Comparison of ENCODE assay signal across 22 mouse cellular contexts in genomic region chr19:60887637-60888036, GRCm38 (mm10). TPM values are rescaled to one million over a fixed set of nuclear protein-coding genes. Genes with fewer than 3 reads are reported as not detected.
A peak's percentile ranks its signal among the peaks of the same experiment; 100 is the strongest.
DNase-seq lines count a peak whose midpoint lies in the region; ATAC-seq and TF ChIP-seq lines count a peak whose summit lies in the region.
"Had no signal": no experiment of that assay in that cellular context is flagged by ENCODE, and none has a peak within 500 bp of the region (broad histone marks: within the 10 kb centered on the region; RNA-seq: fewer than 3 reads in every experiment).

No protein-coding gene starts in this region.

- no peak overlapping the region for H3K4me2 ChIP-seq in midbrain, embryonic 11.5 days
- H3K4me2 ChIP-seq in liver, embryonic 14.5 days (ENCODE audit: low read depth), result peak overlapping the region; percentile 35
- H3K4me2 ChIP-seq: embryonic facial prominence, embryonic 15.5 days; limb, embryonic 15.5 days; midbrain, embryonic 12.5 days; neural tube, embryonic 13.5 days had no signal

- peak; percentile 90 for TF ChIP-seq EP300 in liver, embryonic 14.5 days (IDR thresholded peaks at IDR 0.05; ENCODE audit: low read depth)

- H3K4me1 ChIP-seq in midbrain, embryonic 11.5 days (ENCODE audit: control insufficient read depth, insufficient read depth, low read length), result peaks cover 13% of the 10 kb centered on the region
- peaks cover 23% of the 10 kb centered on the region for H3K4me1 ChIP-seq in midbrain, embryonic 10.5 days
- peaks cover 23 to 29% of the 10 kb centered on the region in 2 experiments for H3K4me1 ChIP-seq in liver, embryonic 14.5 days (replicated peaks; ENCODE audit: control insufficient read depth in 2 of 2, insufficient read depth in 2 of 2, low read length in 1 of 2)

- H3K27ac ChIP-seq in gastrocnemius, adult 2 months, result peak overlapping the region; percentile 96
- no peak overlapping the region for H3K27ac ChIP-seq in midbrain, embryonic 11.5 days (ENCODE audit: low read depth, low read length)
- H3K27ac ChIP-seq in midbrain, embryonic 10.5 days (replicated peaks), result no peak overlapping the region
- peak overlapping the region; percentile 73 for H3K27ac ChIP-seq in liver, embryonic 14.5 days
- H3K27ac ChIP-seq: embryonic facial prominence, embryonic 15.5 days; hindbrain, embryonic 10.5 days; limb, embryonic 15.5 days; midbrain, embryonic 12.5 days; neural tube, embryonic 13.5 days had no signal

- H3K9ac ChIP-seq in midbrain, embryonic 11.5 days (ENCODE audit: low read length), result no peak overlapping the region
- peak overlapping the region; percentile 25; the same call in 1 of the 2 replicates for H3K9ac ChIP-seq in liver, embryonic 14.5 days (replicated peaks)
- H3K9ac ChIP-seq: embryonic facial prominence, embryonic 15.5 days; limb, embryonic 15.5 days; midbrain, embryonic 12.5 days; neural tube, embryonic 13.5 days had no signal

- no peak for ATAC-seq in midbrain, embryonic 11.5 days (ENCODE audit: low FRiP score)
- peak; percentile 2; the same call in 1 of the 2 replicates for ATAC-seq in liver, embryonic 14.5 days (ENCODE audit: insufficient read depth)
- ATAC-seq: activated CD4-positive, CD25-positive, alpha-beta regulatory T cell, adult 4 months; forebrain, embryonic 14.5 days; Patski had no signal

- WGBS in midbrain, embryonic 11.5 days, result 87% methylated on average over 2 of the region's 2 CpGs
- 84% methylated on average over 2 of the region's 2 CpGs for WGBS in midbrain, embryonic 10.5 days
- WGBS in liver, embryonic 14.5 days (ENCODE audit: insufficient replicate concordance), result 19% methylated on average over 2 of the region's 2 CpGs

- TF ChIP-seq CTCF in gastrocnemius, adult 2 months (IDR thresholded peaks at IDR 0.05), result no peak
- TF ChIP-seq CTCF in liver, embryonic 14.5 days (IDR thresholded peaks at IDR 0.05; ENCODE audit: low read depth), result no peak

- no peak for DNase-seq in gastrocnemius, adult 2 months
- no peak for DNase-seq in gastrocnemius, postnatal 14 days
- DNase-seq in midbrain, embryonic 11.5 days (ENCODE audit: low spot score, missing footprints), result peak; percentile 35
- no peak for DNase-seq in midbrain, embryonic 10.5 days (ENCODE audit: low spot score)
- DNase-seq in liver, embryonic 14.5 days (ENCODE audit: low read depth in 3 of 3, low spot score in 3 of 3), result peak; percentile 59 to 66 (median 61)
- DNase-seq in thymus, postnatal 36 days, result no peak
- no peak for DNase-seq in cerebellum, adult 11-12 months
- no peak for DNase-seq in frontal cortex, postnatal 25 days (ENCODE audit: low spot score in 2 of 2)
- DNase-seq: adrenal gland, postnatal 36 days; cerebellum, postnatal 14 days; embryo, embryonic 11 days; kidney, adult 9 months; kidney, postnatal 4 days; right cerebral cortex, postnatal 14 days had no signal

- H3K36me3 ChIP-seq in midbrain, embryonic 11.5 days (ENCODE audit: control insufficient read depth, insufficient read depth, low read length), result no peaks in the 10 kb centered on the region
- no peaks in the 10 kb centered on the region for H3K36me3 ChIP-seq in midbrain, embryonic 10.5 days
- H3K36me3 ChIP-seq in liver, embryonic 14.5 days (replicated peaks; ENCODE audit: control insufficient read depth, insufficient read depth, low read depth), result no peaks in the 10 kb centered on the region
- H3K36me3 ChIP-seq: embryonic facial prominence, embryonic 15.5 days; hindbrain, embryonic 10.5 days; limb, embryonic 15.5 days; midbrain, embryonic 12.5 days; neural tube, embryonic 13.5 days had no signal

- H3K27me3 ChIP-seq in midbrain, embryonic 11.5 days (ENCODE audit: control insufficient read depth, insufficient read depth, low read length), result no peaks in the 10 kb centered on the region
- no peaks in the 10 kb centered on the region for H3K27me3 ChIP-seq in midbrain, embryonic 10.5 days (ENCODE audit: low read depth, poor library complexity, severe bottlenecking)
- H3K27me3 ChIP-seq in liver, embryonic 14.5 days (ENCODE audit: control insufficient read depth, insufficient read depth, low read length), result no peaks in the 10 kb centered on the region; the same call in none of the 2 replicates
- H3K27me3 ChIP-seq: embryonic facial prominence, embryonic 15.5 days; limb, embryonic 15.5 days; midbrain, embryonic 12.5 days; neural tube, embryonic 13.5 days; Patski had no signal

- no peak overlapping the region for H3K4me3 ChIP-seq in gastrocnemius, adult 2 months
- H3K4me3 ChIP-seq in midbrain, embryonic 11.5 days (ENCODE audit: low read depth, low read length), result no peak overlapping the region
- no peak overlapping the region for H3K4me3 ChIP-seq in midbrain, embryonic 10.5 days
- H3K4me3 ChIP-seq in liver, embryonic 14.5 days (ENCODE audit: insufficient read depth in 1 of 2, low read depth in 2 of 2, low read length in 2 of 2), result no peak overlapping the region
- H3K4me3 ChIP-seq: embryonic facial prominence, embryonic 15.5 days; hindbrain, embryonic 10.5 days; limb, embryonic 15.5 days; midbrain, embryonic 12.5 days; neural tube, embryonic 13.5 days had no signal

- H3K9me3 ChIP-seq in midbrain, embryonic 11.5 days (ENCODE audit: control insufficient read depth, low read length), result no peaks in the 10 kb centered on the region
- H3K9me3 ChIP-seq in midbrain, embryonic 10.5 days (replicated peaks), result no peaks in the 10 kb centered on the region
- no peaks in the 10 kb centered on the region for H3K9me3 ChIP-seq in liver, embryonic 14.5 days (ENCODE audit: control insufficient read depth, low read length)
- H3K9me3 ChIP-seq: embryonic facial prominence, embryonic 15.5 days; hindbrain, embryonic 10.5 days; limb, embryonic 15.5 days; midbrain, embryonic 12.5 days; neural tube, embryonic 13.5 days had no signal

- intact Hi-C loops in gastrocnemius, adult 2 months (cut with DNase I), result loop anchor here (5.0 kb wide), 1 partner anchor 60 kb away; no protein-coding TSS in a partner anchor
- intact Hi-C loops in gastrocnemius, postnatal 14 days (cut with DNase I; ENCODE audit: low total_unique reads), result no loop called here

RNA-seq across cellular contexts. Expression of gene Grk5, which starts 1.9 kb away (rescaled TPM):
- total RNA-seq in gastrocnemius, adult 2 months (2021), result 1 to 10 TPM; 3.9 to 5.4 TPM
- total RNA-seq in gastrocnemius, postnatal 14 days (2021), result 1 to 10 TPM; 6.4 to 6.5 TPM
- 2.7 and 2.8 TPM in 2 replicates for polyA plus RNA-seq in midbrain, embryonic 11.5 days (2014; fragmentation: Nextera tagmentation; extraction: Ambion mirVana)
- 1.9 and 2.1 TPM in 2 replicates for polyA plus RNA-seq in midbrain, embryonic 10.5 days (2016; fragmentation: Nextera tagmentation; extraction: Ambion mirVana)
- polyA plus RNA-seq in liver, embryonic 14.5 days (2012; rRNA removed), result 0.64 and 0.84 TPM in 2 replicates
- 0.50 and 0.59 TPM in 2 replicates for polyA plus RNA-seq in liver, embryonic 14.5 days (2014; fragmentation: Nextera tagmentation; extraction: Ambion mirVana)

RNA-seq across cellular contexts. Expression of gene Prdx3, which starts 13.3 kb away (rescaled TPM):
- 100 to 1,000 TPM; 207 to 240 TPM for total RNA-seq in gastrocnemius, adult 2 months (2021)
- total RNA-seq in gastrocnemius, postnatal 14 days (2021), result 100 to 1,000 TPM; 163 to 192 TPM
- 122 and 132 TPM in 2 replicates for polyA plus RNA-seq in midbrain, embryonic 11.5 days (2014; fragmentation: Nextera tagmentation; extraction: Ambion mirVana)
- polyA plus RNA-seq in midbrain, embryonic 10.5 days (2016; fragmentation: Nextera tagmentation; extraction: Ambion mirVana), result 117 and 123 TPM in 2 replicates
- 152 and 217 TPM in 2 replicates for polyA plus RNA-seq in liver, embryonic 14.5 days (2012; rRNA removed)
- 401 and 411 TPM in 2 replicates for polyA plus RNA-seq in liver, embryonic 14.5 days (2014; fragmentation: Nextera tagmentation; extraction: Ambion mirVana)

RNA-seq across cellular contexts. Expression of gene Sfxn4, which starts 26.4 kb away (rescaled TPM):
- total RNA-seq in gastrocnemius, adult 2 months (2021), result 1 to 10 TPM; 1.6 to 4.2 TPM
- total RNA-seq in gastrocnemius, postnatal 14 days (2021), result 1 to 10 TPM; 1.6 to 1.9 TPM
- polyA plus RNA-seq in midbrain, embryonic 11.5 days (2014; fragmentation: Nextera tagmentation; extraction: Ambion mirVana), result 16.5 and 18.2 TPM in 2 replicates
- polyA plus RNA-seq in midbrain, embryonic 10.5 days (2016; fragmentation: Nextera tagmentation; extraction: Ambion mirVana), result 14.1 and 14.4 TPM in 2 replicates
- polyA plus RNA-seq in liver, embryonic 14.5 days (2012; rRNA removed), result 0.90 and 0.98 TPM in 2 replicates
- 0.94 and 1.2 TPM in 2 replicates for polyA plus RNA-seq in liver, embryonic 14.5 days (2014; fragmentation: Nextera tagmentation; extraction: Ambion mirVana)

Comparison
In these comparisons a context has a peak if more than half of its experiments do, and no peak if none do; other contexts are left out.
1. DNase-seq: peak in midbrain, embryonic 11.5 days (single experiment) and liver, embryonic 14.5 days (3 of 3); none in gastrocnemius, adult 2 months (single experiment), gastrocnemius, postnatal 14 days (single experiment), midbrain, embryonic 10.5 days (single experiment), thymus, postnatal 36 days (0 of 2), cerebellum, adult 11-12 months (single experiment) and frontal cortex, postnatal 25 days (0 of 2).
2. H3K27ac ChIP-seq: peak in gastrocnemius, adult 2 months (single experiment) and liver, embryonic 14.5 days (single experiment); none in midbrain, embryonic 11.5 days (single experiment) and midbrain, embryonic 10.5 days (single experiment).